10 mouse cellular contexts compared by ENCODE assay signal in genomic region chr19:18834971-18835370, GRCm38 (mm10).
DNase-seq lines count a peak whose midpoint lies in the region; ATAC-seq and TF ChIP-seq lines count a peak whose summit lies in the region.
"Had no signal": no experiment of that assay in that cellular context is flagged by ENCODE, and none has a peak within 500 bp of the region (broad histone marks: within the 10 kb centered on the region; RNA-seq: fewer than 3 reads in every experiment).

No protein-coding gene starts in this region.

- H3K4me1 ChIP-seq in hindbrain, embryonic 10.5 days (replicated peaks) = no peaks in the 10 kb centered on the region
- no peaks in the 10 kb centered on the region for H3K4me1 ChIP-seq in hindbrain, embryonic 16.5 days (ENCODE audit: control insufficient read depth, insufficient read depth, low read depth, low read length)
- H3K4me1 ChIP-seq in midbrain, embryonic 12.5 days = no peaks in the 10 kb centered on the region
- no peaks in the 10 kb centered on the region for H3K4me1 ChIP-seq in stomach, postnatal 0 days (replicated peaks; ENCODE audit: control insufficient read depth, insufficient read depth)
- H3K4me1 ChIP-seq: embryonic facial prominence, embryonic 12.5 days; neural tube, embryonic 12.5 days had no signal

- no peaks in the 10 kb centered on the region for H3K36me3 ChIP-seq in hindbrain, embryonic 10.5 days
- H3K36me3 ChIP-seq in hindbrain, embryonic 16.5 days (ENCODE audit: control insufficient read depth, insufficient read depth, low read length) = no peaks in the 10 kb centered on the region
- no peaks in the 10 kb centered on the region for H3K36me3 ChIP-seq in midbrain, embryonic 12.5 days
- no peaks in the 10 kb centered on the region for H3K36me3 ChIP-seq in stomach, postnatal 0 days (ENCODE audit: control insufficient read depth, insufficient read depth, low read length)
- H3K36me3 ChIP-seq: embryonic facial prominence, embryonic 12.5 days; neural tube, embryonic 12.5 days had no signal

- no peak overlapping the region for H3K27ac ChIP-seq in hindbrain, embryonic 10.5 days
- no peak overlapping the region for H3K27ac ChIP-seq in hindbrain, embryonic 16.5 days (ENCODE audit: low read depth, low read length)
- no peak overlapping the region for H3K27ac ChIP-seq in midbrain, embryonic 12.5 days (replicated peaks)
- H3K27ac ChIP-seq in stomach, postnatal 0 days (replicated peaks) = no peak overlapping the region
- H3K27ac ChIP-seq: embryonic facial prominence, embryonic 12.5 days; neural tube, embryonic 12.5 days had no signal

- H3K4me2 ChIP-seq in hindbrain, embryonic 16.5 days (ENCODE audit: low read length) = no peak overlapping the region
- H3K4me2 ChIP-seq in midbrain, embryonic 12.5 days (replicated peaks) = no peak overlapping the region
- H3K4me2 ChIP-seq in stomach, postnatal 0 days (replicated peaks; ENCODE audit: low read depth) = no peak overlapping the region
- H3K4me2 ChIP-seq: embryonic facial prominence, embryonic 12.5 days; neural tube, embryonic 12.5 days had no signal

- TF ChIP-seq CTCF in stomach, postnatal 0 days (IDR thresholded peaks at IDR 0.05; ENCODE audit: low read depth) = peak; percentile 96

- WGBS in hindbrain, embryonic 10.5 days = 13% methylated on average over 6 of the region's 6 CpGs
- WGBS in hindbrain, embryonic 16.5 days = 6% methylated on average over 6 of the region's 6 CpGs
- WGBS in midbrain, embryonic 12.5 days = 13% methylated on average over 6 of the region's 6 CpGs
- WGBS in stomach, postnatal 0 days = 8% methylated on average over 6 of the region's 6 CpGs

- ATAC-seq in hindbrain, embryonic 16.5 days = no peak; the same call in 1 of the 2 replicates
- ATAC-seq in midbrain, embryonic 12.5 days (ENCODE audit: low FRiP score, low read depth) = 0 out of 2 replicates have a peak, but pooled peaks have one; percentile 30
- ATAC-seq in stomach, postnatal 0 days (ENCODE audit: low FRiP score, low TSS enrichment) = no peak

- no peak for TF ChIP-seq EP300 in stomach, postnatal 0 days (optimal IDR thresholded peaks at IDR 0.05)

- H3K27me3 ChIP-seq in hindbrain, embryonic 10.5 days (ENCODE audit: insufficient read depth, poor library complexity, severe bottlenecking) = no peaks in the 10 kb centered on the region
- no peaks in the 10 kb centered on the region for H3K27me3 ChIP-seq in hindbrain, embryonic 16.5 days (replicated peaks; ENCODE audit: control insufficient read depth, insufficient read depth, low read length)
- H3K27me3 ChIP-seq in midbrain, embryonic 12.5 days = no peaks in the 10 kb centered on the region
- H3K27me3 ChIP-seq in stomach, postnatal 0 days (ENCODE audit: control insufficient read depth, insufficient read depth, low read length) = no peaks in the 10 kb centered on the region
- H3K27me3 ChIP-seq: embryonic facial prominence, embryonic 12.5 days; neural tube, embryonic 12.5 days had no signal

- H3K9me3 ChIP-seq in hindbrain, embryonic 10.5 days = no peaks in the 10 kb centered on the region
- H3K9me3 ChIP-seq in hindbrain, embryonic 16.5 days (ENCODE audit: control insufficient read depth, low read length) = no peaks in the 10 kb centered on the region
- no peaks in the 10 kb centered on the region for H3K9me3 ChIP-seq in midbrain, embryonic 12.5 days
- H3K9me3 ChIP-seq in stomach, postnatal 0 days (ENCODE audit: control insufficient read depth, low read length) = no peaks in the 10 kb centered on the region
- H3K9me3 ChIP-seq: embryonic facial prominence, embryonic 12.5 days; neural tube, embryonic 12.5 days had no signal

- no peak overlapping the region for H3K9ac ChIP-seq in hindbrain, embryonic 16.5 days (ENCODE audit: low read depth, low read length)
- no peak overlapping the region for H3K9ac ChIP-seq in midbrain, embryonic 12.5 days (replicated peaks)
- H3K9ac ChIP-seq in stomach, postnatal 0 days (ENCODE audit: low read length) = no peak overlapping the region
- H3K9ac ChIP-seq: embryonic facial prominence, embryonic 12.5 days; neural tube, embryonic 12.5 days had no signal

- H3K4me3 ChIP-seq in hindbrain, embryonic 10.5 days = no peak overlapping the region
- H3K4me3 ChIP-seq in hindbrain, embryonic 16.5 days (ENCODE audit: low read length) = no peak overlapping the region
- no peak overlapping the region for H3K4me3 ChIP-seq in midbrain, embryonic 12.5 days
- H3K4me3 ChIP-seq in stomach, postnatal 0 days (ENCODE audit: low read depth, low read length) = no peak overlapping the region
- H3K4me3 ChIP-seq: embryonic facial prominence, embryonic 12.5 days; neural tube, embryonic 12.5 days had no signal

- DNase-seq in hindbrain, embryonic 10.5 days (ENCODE audit: low spot score) = peak; percentile 66
- DNase-seq in adrenal gland, postnatal 14 days = peak; percentile 75
- peak; percentile 53 for DNase-seq in embryo, embryonic 11.5 days (ENCODE audit: low read depth, low spot score)
- peak; percentile 78 for DNase-seq in heart, postnatal 4 days
- DNase-seq in left cerebral cortex, adult 11 months (ENCODE audit: low spot score) = peak; percentile 0
- peak; percentile 72 for DNase-seq in stomach, postnatal 0 days (ENCODE audit: low spot score)

Comparison
In these comparisons a context has a peak if more than half of its experiments do, and no peak if none do; other contexts are left out.
1. DNase-seq: peak in every context shown above with its lines; median percentile 78 in heart, postnatal 4 days; 75 in adrenal gland, postnatal 14 days; 72 in stomach, postnatal 0 days; 66 in hindbrain, embryonic 10.5 days; 53 in embryo, embryonic 11.5 days; 0 in left cerebral cortex, adult 11 months.